Comparison of ENCODE assay signal across 8 mouse cellular contexts in the genomic region with DNA sequence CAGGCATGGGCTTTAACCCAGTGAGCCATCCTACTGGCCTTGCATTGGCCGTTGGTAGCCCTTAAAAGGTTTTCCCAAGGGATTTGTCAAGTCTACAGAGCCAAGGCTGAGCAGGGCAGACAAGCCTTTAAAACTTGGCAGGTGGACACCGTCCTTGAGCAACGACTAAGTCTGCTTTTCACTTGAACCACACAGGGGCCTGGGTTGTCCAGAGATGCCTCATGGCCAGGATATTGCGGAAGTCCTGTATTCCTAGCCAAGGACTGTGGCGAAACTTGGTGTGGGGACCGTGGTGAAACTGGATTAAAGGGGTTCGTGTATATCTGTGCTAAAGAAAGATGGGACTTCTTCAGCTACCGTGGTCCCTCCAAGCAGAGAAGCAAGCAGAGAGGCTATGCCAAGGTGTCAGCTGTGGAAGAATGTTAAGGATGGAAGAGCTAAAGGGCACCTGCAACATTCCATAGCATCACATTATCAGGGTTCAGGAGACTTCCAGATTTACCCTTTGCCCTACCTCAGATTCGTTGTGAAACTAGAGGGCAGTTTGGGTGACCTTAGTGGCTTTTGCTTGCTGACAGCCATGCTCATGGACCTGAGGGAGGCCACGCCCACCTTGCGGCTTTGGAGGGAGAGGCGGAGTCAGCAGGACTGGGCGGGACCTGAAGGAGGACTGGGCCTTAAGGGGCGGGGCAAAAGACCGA. TPM values are rescaled to one million over a fixed set of nuclear protein-coding genes. Genes with fewer than 3 reads are reported as not detected.
DNase-seq lines count a peak whose midpoint lies in the region; ATAC-seq lines count a peak whose summit lies in the region.

No protein-coding gene starts in this region.

- H3K4me2 ChIP-seq in intestine, embryonic 16.5 days (ENCODE audit: low read depth, low read length), result peak overlapping the region; percentile 85
- peak overlapping the region; percentile 71 for H3K4me2 ChIP-seq in midbrain, embryonic 14.5 days (ENCODE audit: low read length)

- no peaks in the 10 kb centered on the region for H3K36me3 ChIP-seq in forebrain, embryonic 10.5 days (replicated peaks)
- H3K36me3 ChIP-seq in intestine, embryonic 16.5 days (ENCODE audit: control insufficient read depth, insufficient read depth, low read length), result no peaks in the 10 kb centered on the region
- no peaks in the 10 kb centered on the region for H3K36me3 ChIP-seq in midbrain, embryonic 14.5 days (ENCODE audit: control insufficient read depth, insufficient read depth, low read length)

- peak overlapping the region; percentile 88 for H3K4me3 ChIP-seq in forebrain, embryonic 10.5 days
- peak overlapping the region; percentile 83 for H3K4me3 ChIP-seq in intestine, embryonic 16.5 days (ENCODE audit: low read length)
- H3K4me3 ChIP-seq in midbrain, embryonic 14.5 days (replicated peaks; ENCODE audit: low read depth, low read length), result peak overlapping the region; percentile 85

- no peaks in the 10 kb centered on the region for H3K9me3 ChIP-seq in forebrain, embryonic 10.5 days
- no peaks in the 10 kb centered on the region for H3K9me3 ChIP-seq in intestine, embryonic 16.5 days (ENCODE audit: control insufficient read depth, low read length)
- no peaks in the 10 kb centered on the region for H3K9me3 ChIP-seq in midbrain, embryonic 14.5 days (ENCODE audit: control insufficient read depth, low read length)

- H3K27ac ChIP-seq in forebrain, embryonic 10.5 days, result no peak overlapping the region
- no peak overlapping the region; the same call in 1 of the 2 replicates for H3K27ac ChIP-seq in intestine, embryonic 16.5 days (ENCODE audit: low read length)
- H3K27ac ChIP-seq in midbrain, embryonic 14.5 days (replicated peaks; ENCODE audit: low read depth, low read length), result no peak overlapping the region

- DNase-seq in heart, adult 9 months (ENCODE audit: low spot score in 2 of 2), result peak; percentile 46 to 48
- no peak for DNase-seq in heart, adult 8-10 months (ENCODE audit: low spot score)
- DNase-seq in MN1 (ENCODE audit: low spot score), result peak; percentile 68
- peak; percentile 98 for DNase-seq in forebrain, embryonic 10.5 days (ENCODE audit: extremely low spot score, low spot score)
- DNase-seq in midbrain, embryonic 14.5 days, result peak; percentile 34
- DNase-seq in left cerebral cortex, postnatal 25 days (ENCODE audit: low spot score in 2 of 2), result no peak
- DNase-seq in right cerebral cortex, postnatal 4 days, result no peak

- intact Hi-C loops in left cerebral cortex, postnatal 25 days (cut with DNase I), result loop anchor here (1.0 kb wide), 1 partner anchor 81 kb away; no protein-coding TSS in a partner anchor

- peaks cover 4% of the 10 kb centered on the region; the same call in 1 of the 2 replicates for H3K4me1 ChIP-seq in forebrain, embryonic 10.5 days
- H3K4me1 ChIP-seq in intestine, embryonic 16.5 days (ENCODE audit: control insufficient read depth, insufficient read depth, low read length), result peaks cover 7% of the 10 kb centered on the region; the same call in 1 of the 2 replicates
- H3K4me1 ChIP-seq in midbrain, embryonic 14.5 days (ENCODE audit: control insufficient read depth, insufficient read depth, low read length), result peaks cover 6% of the 10 kb centered on the region; the same call in 1 of the 2 replicates

- 46% methylated on average over 15 of the region's 15 CpGs for WGBS in forebrain, embryonic 10.5 days
- 39% methylated on average over 15 of the region's 15 CpGs for WGBS in intestine, embryonic 16.5 days
- 42% methylated on average over 15 of the region's 15 CpGs for WGBS in midbrain, embryonic 14.5 days

- peaks cover 17% of the 10 kb centered on the region for H3K27me3 ChIP-seq in forebrain, embryonic 10.5 days (ENCODE audit: poor library complexity, severe bottlenecking)
- no peaks in the 10 kb centered on the region for H3K27me3 ChIP-seq in intestine, embryonic 16.5 days (replicated peaks; ENCODE audit: control insufficient read depth, insufficient read depth, low read length)
- H3K27me3 ChIP-seq in midbrain, embryonic 14.5 days (ENCODE audit: control insufficient read depth, insufficient read depth, low read length), result no peaks in the 10 kb centered on the region

- H3K9ac ChIP-seq in intestine, embryonic 16.5 days (ENCODE audit: low read depth, low read length), result no peak overlapping the region
- no peak overlapping the region for H3K9ac ChIP-seq in midbrain, embryonic 14.5 days (replicated peaks; ENCODE audit: low read length)

- ATAC-seq in intestine, embryonic 16.5 days, result peak; percentile 12; the same call in 1 of the 2 replicates
- peak; percentile 22; the same call in 1 of the 2 replicates for ATAC-seq in midbrain, embryonic 14.5 days (ENCODE audit: low FRiP score, low TSS enrichment)

RNA-seq across cellular contexts. Expression of a gene that starts 0.6 kb away (rescaled TPM):
- 100 to 1,000 TPM; 930 to 978 (median 952) TPM for total RNA-seq in heart, adult 8-10 months (2022)
- polyA plus RNA-seq in forebrain, embryonic 10.5 days (2016; fragmentation: Nextera tagmentation; extraction: Ambion mirVana), result 6.5 and 6.9 TPM in 2 replicates
- polyA plus RNA-seq in intestine, embryonic 16.5 days (2015; fragmentation: Nextera tagmentation; extraction: Ambion mirVana), result 48.3 and 56.0 TPM in 2 replicates
- 13.9 and 20.0 TPM in 2 replicates for polyA plus RNA-seq in midbrain, embryonic 14.5 days (2014; fragmentation: Nextera tagmentation; extraction: Ambion mirVana)
- 10 to 100 TPM; 42.2 to 49.0 TPM for total RNA-seq in left cerebral cortex, postnatal 25 days (2021)

Comparison
In these comparisons a context has a peak if more than half of its experiments do, and no peak if none do; other contexts are left out.
1. DNase-seq: peak in heart, adult 9 months (2 of 2), MN1 (single experiment), forebrain, embryonic 10.5 days (single experiment) and midbrain, embryonic 14.5 days (single experiment); none in heart, adult 8-10 months (single experiment), left cerebral cortex, postnatal 25 days (0 of 2) and right cerebral cortex, postnatal 4 days (single experiment).
2. Peak in every context shown above with its lines, with median percentiles within 50 percentile points of each other: H3K4me3 ChIP-seq.